Mouse (Mus musculus): ENCODE data around the gene Ilkap.
A peak's percentile ranks its signal among the peaks of the same experiment; 100 is the strongest.

Ilkap gene

DNA sequence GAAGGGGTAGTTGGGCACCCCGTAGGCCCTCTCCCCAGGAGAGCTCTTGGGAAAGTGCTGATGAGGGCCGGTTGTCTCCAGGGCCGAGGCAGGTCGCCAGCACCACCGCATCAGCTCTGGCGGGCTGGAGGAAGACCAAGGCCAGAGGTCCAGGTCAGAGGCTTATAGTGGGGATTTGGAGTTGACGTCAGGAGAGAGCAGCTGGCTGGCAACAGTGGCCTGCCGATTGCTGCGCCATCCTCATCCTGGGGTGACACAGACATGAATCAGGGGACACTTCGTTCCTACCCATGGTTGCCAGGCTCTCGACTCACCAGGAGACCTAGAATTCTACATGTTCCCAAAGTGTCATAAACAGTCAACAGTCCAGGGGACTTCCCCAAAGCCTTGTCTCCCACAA is 42.5 kb downstream of the Ilkap start:
- DNase-seq (ENCODE audit: low spot score), result no peak

DNA sequence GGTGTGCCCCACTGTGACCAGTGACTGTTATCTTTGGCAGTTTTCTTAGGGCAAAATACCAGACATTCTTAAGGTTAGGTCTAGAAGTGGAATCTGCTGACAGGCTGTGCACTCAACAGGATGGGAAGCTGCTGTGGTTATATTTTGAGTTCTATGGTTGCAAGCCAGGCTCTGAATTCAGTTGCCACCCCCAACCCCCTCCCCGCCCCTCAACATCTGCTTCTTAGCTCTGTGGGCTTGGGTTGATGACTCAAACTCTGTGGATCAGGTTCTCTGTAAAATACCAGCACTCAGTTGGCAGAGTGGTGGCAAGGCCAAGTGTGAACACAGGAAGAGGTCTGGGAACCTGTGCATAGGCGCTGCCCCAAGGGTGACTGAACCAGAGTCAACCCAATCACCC is 46.3 kb downstream of the Ilkap start:
- DNase-seq (ENCODE audit: low spot score), result no peak

DNA sequence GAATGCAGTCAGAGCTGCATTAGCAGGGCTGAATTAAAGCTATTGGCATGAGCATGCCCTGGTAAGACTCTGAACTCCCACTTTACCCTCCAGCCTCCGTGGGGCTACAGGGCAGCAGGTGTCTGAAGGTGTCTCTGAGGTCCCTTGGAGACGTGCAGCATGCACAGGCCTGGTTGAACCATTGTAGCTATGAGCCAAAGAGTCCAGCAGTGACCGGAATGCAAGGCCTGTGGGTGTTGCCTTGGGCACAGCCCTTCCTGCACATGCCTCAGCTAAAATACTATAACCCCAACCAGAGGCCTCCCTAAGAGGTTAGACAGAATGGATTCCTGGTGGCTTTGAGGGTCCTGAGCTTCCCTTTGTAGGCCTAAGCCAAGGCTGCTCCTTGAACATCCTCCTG is 47.4 kb downstream of the Ilkap start:
- no peak for DNase-seq (ENCODE audit: low spot score)

DNA sequence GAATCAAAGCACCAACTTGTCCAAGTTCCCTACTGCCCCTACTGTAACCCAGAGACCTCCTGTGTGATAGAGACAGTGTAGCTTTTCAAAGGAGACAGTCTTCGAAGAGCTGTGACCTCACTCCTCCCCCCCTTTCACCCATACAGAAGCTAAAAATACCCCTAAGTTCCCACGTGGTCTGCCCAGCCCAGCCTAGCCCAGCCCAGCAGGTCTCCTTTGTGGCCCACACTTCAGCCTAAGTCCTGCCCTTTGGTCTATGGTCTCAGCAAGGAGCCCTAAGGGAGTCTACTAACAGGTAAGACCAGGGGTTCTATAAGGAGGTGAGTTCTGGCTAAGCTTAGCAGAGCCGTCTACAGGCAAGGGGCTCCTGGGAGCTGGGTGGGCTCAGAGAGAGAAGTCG is 47.8 kb downstream of the Ilkap start, which contains the start of gene Klhl30:
TSS of gene Klhl30 (plus strand) at position 176 of the 400 bp plus-strand sequence.
- no peak for DNase-seq (ENCODE audit: low spot score)

DNA sequence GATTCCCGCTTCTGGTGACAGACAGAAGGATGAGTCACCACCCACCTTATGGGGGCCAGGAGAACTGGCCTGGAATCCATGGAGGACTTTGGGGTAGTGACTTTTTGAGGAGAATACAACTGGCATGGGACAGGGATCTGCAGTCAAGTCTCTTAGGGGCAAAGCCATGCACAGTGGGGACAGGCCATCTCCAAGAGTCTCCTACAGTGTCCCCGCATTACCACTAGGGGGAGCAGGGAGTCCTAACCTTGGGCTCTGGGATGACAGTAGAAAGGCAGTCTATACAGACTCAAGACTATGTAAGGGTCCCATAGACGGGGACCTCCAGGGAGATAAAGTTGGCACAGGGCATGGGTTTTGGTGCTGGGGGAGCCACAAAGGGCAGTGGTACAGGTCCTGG is 51.7 kb downstream of the Ilkap start:
- peak; percentile 84 for DNase-seq (ENCODE audit: low spot score)

DNA sequence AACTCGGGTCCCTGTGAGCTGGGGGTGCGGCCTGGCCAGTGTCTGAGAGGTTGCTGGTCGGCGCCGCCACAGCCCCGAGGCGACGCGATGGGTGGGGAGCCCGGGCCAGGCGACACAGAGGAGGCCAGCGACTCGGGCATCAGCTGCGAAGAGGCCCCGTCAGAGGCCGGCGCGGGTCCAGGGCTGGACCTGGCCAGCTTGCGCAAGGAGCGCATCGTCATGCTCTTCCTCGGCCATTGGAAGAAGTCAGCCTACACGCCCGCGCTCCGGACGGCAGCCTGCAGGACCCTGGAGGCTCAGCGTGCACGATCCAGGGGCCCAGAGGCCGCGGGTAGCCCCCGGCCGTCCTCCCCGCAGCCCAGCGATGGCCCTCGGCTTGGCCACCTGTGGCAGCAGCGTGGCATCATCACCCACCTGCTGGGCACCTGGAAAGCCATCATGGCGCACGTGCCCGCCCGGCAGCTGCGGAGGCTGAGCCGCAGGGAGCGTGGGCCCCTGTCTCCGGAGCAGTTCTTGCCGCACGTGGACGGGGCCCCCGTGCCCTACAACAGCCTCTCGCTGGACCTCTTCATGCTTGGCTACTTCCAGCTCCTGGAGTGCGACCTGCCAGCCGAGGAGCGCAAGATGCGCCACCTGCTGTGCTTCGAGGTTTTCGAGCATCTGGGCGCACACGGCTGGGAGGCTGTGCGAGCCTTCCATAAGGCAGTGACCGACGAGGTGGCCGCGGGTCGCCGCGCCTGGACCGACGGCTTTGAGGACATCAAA is 53.5 kb downstream of the Ilkap start:
- peak; percentile 68 for DNase-seq (ENCODE audit: low spot score)

DNA sequence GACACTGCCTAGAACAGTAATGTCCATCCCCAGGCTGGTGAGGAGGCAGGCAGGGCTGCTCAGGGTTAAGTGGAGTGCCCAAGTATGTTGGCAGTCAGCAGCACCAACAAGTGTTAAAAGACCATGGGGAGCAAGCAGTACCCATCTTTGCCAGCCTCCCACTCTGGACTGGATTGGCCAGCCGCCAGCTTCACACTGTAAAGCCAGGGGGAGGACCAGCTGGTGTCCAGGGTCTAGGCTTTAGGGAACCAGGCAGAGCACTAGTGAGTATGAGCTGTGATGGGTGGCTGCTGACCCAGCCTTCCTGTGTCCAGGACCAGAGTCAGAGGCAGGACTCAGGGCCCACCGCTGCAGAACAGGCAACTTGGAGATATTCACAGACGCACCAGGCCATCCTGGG is 54.6 kb downstream of the Ilkap start:
- DNase-seq (ENCODE audit: low spot score), result no peak

DNA sequence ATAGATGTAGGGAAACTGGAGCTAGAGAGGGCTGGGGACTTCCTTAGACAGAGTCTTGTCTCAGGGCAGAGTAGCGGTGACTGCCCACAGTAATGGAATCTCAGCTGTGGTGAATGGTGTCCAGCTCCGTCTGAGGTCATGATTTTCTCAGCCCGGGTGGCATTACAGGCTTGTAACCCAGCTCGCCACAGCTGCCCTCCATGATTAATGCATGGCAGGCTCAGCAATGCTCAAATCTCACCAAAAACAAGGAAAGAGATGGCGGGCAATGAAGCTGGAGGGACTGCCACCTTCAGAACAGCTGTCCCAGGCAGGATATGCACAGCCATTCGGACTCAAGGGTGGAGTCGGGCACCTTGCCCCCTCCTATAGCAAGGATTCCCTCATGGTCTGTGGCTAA is 61.3 kb downstream of the Ilkap start:
- no peak for DNase-seq (ENCODE audit: low spot score)

DNA sequence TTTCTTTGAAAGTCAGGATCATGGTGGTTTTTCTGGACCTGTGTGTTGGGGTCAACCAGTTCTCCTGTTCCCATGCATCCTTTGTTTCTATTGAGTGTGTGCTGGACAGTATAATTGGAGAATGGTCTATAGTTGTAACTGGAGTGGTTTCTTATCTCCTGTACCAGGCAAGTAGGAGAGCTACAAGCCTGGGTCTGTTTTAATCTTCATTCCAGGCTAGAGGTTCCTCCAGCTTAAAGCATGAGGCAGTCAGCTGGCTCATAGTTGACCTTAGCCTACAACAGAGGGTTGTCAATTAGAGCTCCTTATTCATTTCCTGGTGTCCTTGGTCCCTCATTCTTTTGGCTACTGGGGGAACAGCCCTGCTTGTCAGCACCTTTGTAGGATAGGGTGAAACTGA is 65.0 kb downstream of the Ilkap start:
- no peak for DNase-seq (ENCODE audit: low spot score)

DNA sequence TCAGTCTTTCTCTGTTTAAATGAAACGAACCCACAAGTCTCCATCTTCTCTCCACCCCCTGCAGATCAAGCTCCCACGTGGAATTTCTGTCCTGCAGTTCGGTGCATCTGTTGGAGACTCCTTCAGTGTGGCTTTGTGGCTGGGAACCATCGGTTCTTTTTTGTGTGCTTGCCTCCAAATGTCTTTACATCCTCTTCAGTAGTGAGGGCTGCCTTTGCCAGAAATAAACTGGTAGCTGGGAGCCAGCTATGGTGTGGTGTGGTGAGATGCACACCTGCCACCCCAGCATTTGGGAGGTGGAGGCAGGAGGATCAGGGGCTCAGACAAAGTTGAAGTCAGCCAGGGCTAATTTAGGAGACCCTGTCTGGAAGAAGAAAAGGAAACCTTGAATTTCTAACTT is 66.5 kb downstream of the Ilkap start:
- no peak for DNase-seq (ENCODE audit: low spot score)

DNA sequence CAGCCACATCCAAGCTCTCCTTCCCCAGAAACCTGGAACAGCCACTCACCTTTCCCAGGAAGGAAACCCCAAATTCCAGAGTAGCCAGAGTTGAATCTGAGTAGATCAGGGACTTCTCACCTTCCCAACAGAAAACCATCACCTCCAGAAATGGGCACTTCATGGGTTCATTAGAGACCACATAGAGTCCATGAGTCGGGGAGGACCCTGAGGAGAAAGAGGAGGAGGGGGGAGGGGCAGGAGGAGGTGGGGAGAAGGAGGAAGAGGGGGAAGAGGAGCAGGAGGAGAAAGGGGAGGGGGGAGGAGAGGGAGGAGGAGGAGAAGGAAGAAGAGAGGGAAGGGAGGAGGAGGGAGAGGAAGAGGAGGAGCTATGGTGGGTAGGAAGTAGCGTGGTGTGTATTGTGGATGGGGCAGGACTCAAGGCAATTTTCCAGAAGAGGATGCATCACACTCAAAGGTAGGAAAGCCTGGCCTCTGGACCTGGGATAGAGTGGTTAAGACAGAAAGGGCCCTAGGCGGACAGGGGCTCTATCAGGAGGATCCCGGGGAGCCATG is 73.0 kb downstream of the Ilkap start:
- DNase-seq (ENCODE audit: low spot score), result no peak

DNA sequence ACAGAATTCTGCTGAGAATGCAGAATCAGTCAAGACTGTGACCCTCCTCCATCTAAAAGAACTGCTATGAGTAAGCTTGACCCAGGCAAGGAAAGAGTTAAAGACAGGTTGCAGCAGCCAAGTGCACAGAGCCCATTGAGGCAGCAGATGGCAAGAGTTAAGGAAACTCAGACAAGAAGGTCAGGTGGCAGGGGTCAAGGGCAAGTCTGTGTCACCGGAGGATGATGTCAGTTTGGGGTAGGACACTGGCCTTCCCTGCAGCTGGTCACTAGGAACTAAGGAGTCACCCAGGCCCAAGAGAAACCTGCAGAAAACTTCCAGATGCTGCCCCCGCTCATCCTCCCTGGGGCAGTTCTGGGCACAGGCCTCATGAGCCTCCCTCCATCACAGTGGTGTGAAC is 74.0 kb downstream of the Ilkap start:
- DNase-seq (ENCODE audit: low spot score), result no peak
